Mouse (Mus musculus) forebrain, postnatal 0 days (tissue): Measurements from ENCODE around the gene Zscan22. TPM values are rescaled to one million over a fixed set of nuclear protein-coding genes. Genes with fewer than 3 reads are reported as not detected.
A peak's percentile ranks its signal among the peaks of the same experiment; 100 is the strongest.

Source experiments
- ATAC-seq: fragments of 200-750 bp; cut with Nextera tagmentation; 2 replicates; pipeline ENCODE4 v1.8.0; 2017; ENCODE audit warnings: mild to moderate bottlenecking, moderate library complexity
- DNase-seq: peaks from one replicate; pipeline ENCODE4 v3.0.0-alpha.2; 2015
- H3K27ac ChIP-seq: fragments of 300-500 bp; sonication (generic); 2 replicates; pipeline ENCODE4 v1.5.1; 2014; ENCODE audit warnings: low read depth, mild to moderate bottlenecking, antibody characterized with exemption, low read length, moderate library complexity, mixed read lengths
- H3K27me3 ChIP-seq: fragments of 300-500 bp; sonication (generic); 2 replicates; pipeline ENCODE4 v1.6.1; 2014; ENCODE audit warnings: mild to moderate bottlenecking, low read length, mixed read lengths; ENCODE audit not compliant: insufficient read depth
- H3K36me3 ChIP-seq: fragments of 300-500 bp; sonication (generic); 2 replicates; pipeline ENCODE4 v1.6.1; 2014; ENCODE audit warnings: mild to moderate bottlenecking, moderate library complexity; ENCODE audit not compliant: insufficient read depth
- H3K4me1 ChIP-seq: fragments of 300-500 bp; sonication (generic); 2 replicates; pipeline ENCODE4 v1.6.1; 2014; ENCODE audit warnings: antibody characterized with exemption; ENCODE audit not compliant: insufficient read depth
- H3K4me2 ChIP-seq: fragments of 300-500 bp; sonication (generic); 2 replicates; pipeline ENCODE4 v1.6.1; 2014; ENCODE audit warnings: low read depth, mild to moderate bottlenecking, moderate library complexity
- H3K4me3 ChIP-seq: fragments of 300-500 bp; sonication (generic); 2 replicates; pipeline ENCODE4 v1.5.1; 2014; ENCODE audit warnings: low read depth, low read length, mixed read lengths
- H3K9ac ChIP-seq: fragments of 300-500 bp; sonication (generic); 2 replicates; pipeline ENCODE4 v1.6.1; 2014; ENCODE audit warnings: mild to moderate bottlenecking
- H3K9me3 ChIP-seq: fragments of 300-500 bp; sonication (generic); 2 replicates; pipeline ENCODE4 v1.6.1; 2016; ENCODE audit warnings: low read length
- CTCF ChIP-seq: sonication (generic); IDR thresholded peaks from 2 replicates; pipeline ENCODE4 v1.5.1; 2016; ENCODE audit warnings: antibody characterized with exemption, control low read depth, low read depth
- WGBS: fragments of 180-500 bp; shearing (Covaris S2); extraction: QIAGEN DNeasy Blood & Tissue Kit; methylation state at CpG from one replicate; pipeline ENCODE4 v1.1.7; 2014; 5-methylcytosine and 5-hydroxymethylcytosine counted together
- polyA plus RNA-seq: library from polyadenylated mRNA; unstranded; fragments of >200 nt; fragmentation: Nextera tagmentation; extraction: Ambion mirVana; gene quantifications from 2 replicates; pipeline ENCODE4 v1.2.1, GENCODE M21; 2015
- total RNA-seq: library from RNA; depleted of rRNA; stranded (reverse); fragments of >200 nt; gene quantifications from 2 replicates; pipeline ENCODE4 v1.2.3, GENCODE M21; 2014; rRNA removed

Gene Zscan22
- total and polyA plus RNA-seq, 2 experiments from 2014 or later = 3.5 to 8.3 TPM

DNA sequence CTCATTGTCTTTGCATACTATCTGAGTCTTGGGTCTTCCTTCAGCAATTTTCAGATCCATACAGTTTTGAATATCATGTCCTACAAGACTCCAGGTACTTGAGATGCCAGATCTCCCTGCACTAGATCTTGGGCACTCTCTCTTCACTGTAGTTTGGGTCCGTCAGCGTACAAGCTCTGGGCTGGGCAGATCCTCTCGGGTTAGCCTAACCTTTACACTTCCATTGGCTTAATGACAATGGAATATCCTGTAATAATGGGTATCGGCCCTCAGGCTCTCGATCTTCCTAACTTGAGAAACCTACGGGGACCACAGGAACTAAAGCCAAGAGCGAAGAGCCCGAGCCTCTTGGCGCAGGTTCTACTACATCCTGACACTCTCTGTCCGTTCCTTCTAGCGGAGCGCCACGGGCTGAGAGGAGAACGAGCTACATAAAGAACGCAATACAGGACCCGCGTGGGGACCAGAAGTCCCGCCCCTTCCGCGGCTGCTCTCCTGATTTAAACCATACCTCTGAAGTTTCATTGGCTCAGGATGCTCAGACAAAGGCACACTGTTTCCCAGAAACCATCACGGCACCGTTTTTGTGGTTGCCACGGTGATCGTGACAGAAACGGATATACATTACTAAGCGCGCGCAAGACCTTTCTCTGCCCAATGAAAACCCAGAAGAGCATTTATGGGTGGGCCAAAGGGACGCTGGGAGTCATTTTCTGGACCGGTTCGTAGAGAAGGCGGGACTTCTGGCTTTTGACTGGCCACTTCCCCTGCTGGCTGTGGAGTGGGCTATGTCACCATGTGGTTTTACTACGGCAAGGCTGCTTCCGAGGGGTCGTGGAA, 51.6 kb downstream of the Zscan22 start:
- H3K9me3 ChIP-seq = no peaks in the 10 kb centered on the region
- WGBS = 8% methylated on average over 35 of the region's 35 CpGs
- no peaks in the 10 kb centered on the region for H3K36me3 ChIP-seq
- peak overlapping the region; percentile 64 for H3K9ac ChIP-seq
- peak overlapping the region; percentile 47 for H3K4me3 ChIP-seq
- H3K27me3 ChIP-seq = no peaks in the 10 kb centered on the region
- H3K4me2 ChIP-seq = peak overlapping the region; percentile 87
- ATAC-seq (peak; percentile 98), DNase-seq (peak; percentile 98)
- peak overlapping the region; percentile 90 for H3K27ac ChIP-seq
- peaks cover 9% of the 10 kb centered on the region for H3K4me1 ChIP-seq
- peak; percentile 33 for TF ChIP-seq CTCF

DNA sequence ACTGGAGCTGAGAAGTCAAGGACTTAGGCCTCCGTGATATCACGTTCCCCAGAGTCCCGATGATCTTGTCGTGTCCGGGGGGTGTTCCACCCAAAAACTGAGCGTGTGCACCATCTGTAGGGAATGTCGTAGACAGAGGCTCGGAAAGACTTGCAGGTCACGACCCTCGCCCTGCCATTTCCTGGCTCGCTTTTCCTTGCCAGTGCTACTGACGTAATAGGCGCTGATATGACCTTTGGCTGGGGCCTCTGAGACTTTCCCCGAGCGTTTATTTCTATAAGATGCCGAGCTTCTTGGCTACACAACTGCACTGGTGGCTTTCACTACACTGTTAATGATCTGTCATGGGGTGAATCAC, 52.2 kb downstream of the Zscan22 start:
- H3K36me3 ChIP-seq = no peaks in the 10 kb centered on the region
- H3K27me3 ChIP-seq = no peaks in the 10 kb centered on the region
- H3K9ac ChIP-seq = peak overlapping the region; percentile 64
- WGBS = 11% methylated on average over 16 of the region's 16 CpGs
- no peaks in the 10 kb centered on the region for H3K9me3 ChIP-seq
- DNase-seq (no peak), ATAC-seq (no peak)
- peak overlapping the region; percentile 47 for H3K4me3 ChIP-seq
- H3K4me1 ChIP-seq = peaks cover 9% of the 10 kb centered on the region
- H3K4me2 ChIP-seq = peak overlapping the region; percentile 87
- peak overlapping the region; percentile 90 for H3K27ac ChIP-seq
- no peak for TF ChIP-seq CTCF

DNA sequence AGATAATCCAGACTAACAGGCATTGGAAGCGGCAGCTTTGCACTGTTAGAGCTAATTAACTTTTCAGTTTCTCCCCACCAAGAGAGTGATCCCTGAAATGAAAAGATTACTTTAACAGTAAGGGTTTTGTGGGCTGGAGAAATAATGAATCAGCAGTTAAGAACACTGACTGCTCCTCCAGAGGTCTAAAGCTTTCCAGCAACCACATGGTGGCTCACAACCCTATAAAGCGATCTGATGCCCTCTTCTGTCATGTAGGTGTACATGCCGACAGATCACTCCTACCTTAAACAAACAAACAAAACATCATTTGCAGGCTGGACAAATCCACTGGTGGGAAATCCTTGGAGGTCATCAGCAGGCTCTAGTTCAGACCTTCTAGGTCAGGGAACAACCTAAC, 57.3 kb downstream of the Zscan22 start:
- 47% methylated on average over 3 of the region's 3 CpGs for WGBS
- Histone ChIP-seq H3K36me3 (no peaks in the 10 kb centered on the region), H3K27me3 (no peaks in the 10 kb centered on the region), H3K4me2 (no peak overlapping the region), H3K4me3 (no peak overlapping the region), H3K4me1 (peaks cover 4% of the 10 kb centered on the region; the same call in 1 of the 2 replicates), H3K9ac (no peak overlapping the region), H3K27ac (no peak overlapping the region), H3K9me3 (no peaks in the 10 kb centered on the region)
- DNase-seq = no peak
- ATAC-seq = no peak
- peak; percentile 40; the same call in 1 of the 2 replicates for TF ChIP-seq CTCF

DNA sequence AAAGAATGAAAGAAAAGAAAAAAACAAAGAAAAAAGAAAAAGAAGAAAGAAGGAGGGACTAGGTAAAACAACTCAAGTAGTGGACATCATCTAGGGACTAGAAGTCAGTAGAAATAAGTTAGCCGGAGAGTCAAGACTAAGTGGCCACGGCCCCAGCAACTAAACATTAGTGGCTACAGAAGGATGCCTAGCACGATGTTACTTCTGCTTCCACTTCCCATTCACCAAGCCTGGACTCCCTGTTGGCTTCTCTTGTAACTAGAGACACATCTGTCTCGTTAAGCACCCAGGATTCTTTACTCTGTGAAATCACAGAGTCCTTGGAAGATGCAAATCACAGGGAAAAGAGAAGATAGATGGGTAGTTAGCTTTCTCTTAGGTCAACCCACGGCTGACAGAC, 59.9 kb downstream of the Zscan22 start:
- H3K4me3 ChIP-seq = no peak overlapping the region
- no peaks in the 10 kb centered on the region for H3K27me3 ChIP-seq
- WGBS = 69% methylated on average over 5 of the region's 5 CpGs
- no peak for TF ChIP-seq CTCF
- ATAC-seq (no peak), DNase-seq (no peak)
- no peaks in the 10 kb centered on the region for H3K4me1 ChIP-seq
- no peak overlapping the region for H3K4me2 ChIP-seq
- no peaks in the 10 kb centered on the region for H3K36me3 ChIP-seq
- no peaks in the 10 kb centered on the region for H3K9me3 ChIP-seq
- H3K9ac ChIP-seq = no peak overlapping the region
- no peak overlapping the region for H3K27ac ChIP-seq

Other genes starting within 250 kb of the Zscan22 start
- gene Vmn2r55, start 212.8 kb upstream of the Zscan22 start, total RNA-seq = not detected in 2 replicates
- gene Vmn2r55, start 212.8 kb upstream of the Zscan22 start, polyA plus RNA-seq = not detected in 2 replicates
- 0.10 and 0.15 TPM in 2 replicates for gene Vmn2r56, start 162.8 kb upstream of the Zscan22 start, total RNA-seq
- 0.02 TPM in 1 of 2 replicates, not detected in the other for gene Vmn2r56, start 162.8 kb upstream of the Zscan22 start, polyA plus RNA-seq
- gene Zscan18, start 94.2 kb upstream of the Zscan22 start, total RNA-seq = 28.4 and 36.7 TPM in 2 replicates
- gene Zscan18, start 94.2 kb upstream of the Zscan22 start, polyA plus RNA-seq = 13.3 and 17.8 TPM in 2 replicates
- 20.6 and 26.6 TPM in 2 replicates for gene Zfp329, start 79.0 kb upstream of the Zscan22 start, total RNA-seq
- 8.1 and 14.2 TPM in 2 replicates for gene Zfp329, start 79.0 kb upstream of the Zscan22 start, polyA plus RNA-seq
- gene Zfp110, start 63.1 kb upstream of the Zscan22 start, total RNA-seq = 34.9 and 43.2 TPM in 2 replicates
- 15.4 and 18.5 TPM in 2 replicates for gene Zfp110, start 63.1 kb upstream of the Zscan22 start, polyA plus RNA-seq
- gene Zfp128, start 16.6 kb upstream of the Zscan22 start, total RNA-seq = 17.7 and 18.5 TPM in 2 replicates
- gene Zfp128, start 16.6 kb upstream of the Zscan22 start, polyA plus RNA-seq = 1.5 and 2.0 TPM in 2 replicates
- gene Rps5, start 24.5 kb downstream of the Zscan22 start, total RNA-seq = 1,758 and 2,185 TPM in 2 replicates
- 679 and 877 TPM in 2 replicates for gene Rps5, start 24.5 kb downstream of the Zscan22 start, polyA plus RNA-seq
- 1.7 and 1.8 TPM in 2 replicates for gene Rnf225, start 29.6 kb downstream of the Zscan22 start, total RNA-seq
- gene Rnf225, start 29.6 kb downstream of the Zscan22 start, polyA plus RNA-seq = 0.36 and 0.75 TPM in 2 replicates
- 32.9 and 47.7 TPM in 2 replicates for gene Zfp324, start 68.0 kb downstream of the Zscan22 start, total RNA-seq
- gene Zfp324, start 68.0 kb downstream of the Zscan22 start, polyA plus RNA-seq = 6.8 and 8.8 TPM in 2 replicates
- gene Zfp446, start 80.0 kb downstream of the Zscan22 start, total RNA-seq = 7.5 and 13.0 TPM in 2 replicates
- gene Zfp446, start 80.0 kb downstream of the Zscan22 start, polyA plus RNA-seq = 6.0 and 8.2 TPM in 2 replicates
- 0.23 and 0.43 TPM in 2 replicates for gene Slc27a5, start 100.4 kb downstream of the Zscan22 start, total RNA-seq
- 0.08 and 0.18 TPM in 2 replicates for gene Slc27a5, start 100.4 kb downstream of the Zscan22 start, polyA plus RNA-seq
- gene Trim28, start 101.3 kb downstream of the Zscan22 start, total RNA-seq = 430 and 485 TPM in 2 replicates
- gene Trim28, start 101.3 kb downstream of the Zscan22 start, polyA plus RNA-seq = 209 and 211 TPM in 2 replicates
- gene Zbtb45, start 112.2 kb downstream of the Zscan22 start, total RNA-seq = 32.8 and 33.3 TPM in 2 replicates
- gene Zbtb45, start 112.2 kb downstream of the Zscan22 start, polyA plus RNA-seq = 25.0 and 29.3 TPM in 2 replicates
- gene Chmp2a, start 137.0 kb downstream of the Zscan22 start, total RNA-seq = 131 and 160 TPM in 2 replicates
- 210 and 239 TPM in 2 replicates for gene Chmp2a, start 137.0 kb downstream of the Zscan22 start, polyA plus RNA-seq
- 336 and 344 TPM in 2 replicates for gene Ube2m, start 140.5 kb downstream of the Zscan22 start, total RNA-seq
- gene Ube2m, start 140.5 kb downstream of the Zscan22 start, polyA plus RNA-seq = 130 and 132 TPM in 2 replicates
- 11.8 and 15.1 TPM in 2 replicates for gene Mzf1, start 156.9 kb downstream of the Zscan22 start, total RNA-seq
- 10.1 and 12.9 TPM in 2 replicates for gene Mzf1, start 156.9 kb downstream of the Zscan22 start, polyA plus RNA-seq
- gene Vmn1r85, start 197.4 kb downstream of the Zscan22 start, total RNA-seq = 0.14 and 0.23 TPM in 2 replicates
- 0.05 and 0.12 TPM in 2 replicates for gene Vmn1r85, start 197.4 kb downstream of the Zscan22 start, polyA plus RNA-seq
- not detected in 2 replicates for gene Vmn1r86, start 222.1 kb downstream of the Zscan22 start, total RNA-seq
- gene Vmn1r86, start 222.1 kb downstream of the Zscan22 start, polyA plus RNA-seq = not detected in 2 replicates
- not detected in 2 replicates for gene Vmn1r87, start 242.3 kb downstream of the Zscan22 start, total RNA-seq
- gene Vmn1r87, start 242.3 kb downstream of the Zscan22 start, polyA plus RNA-seq = not detected in 2 replicates